Mouse (Mus musculus) CH12.LX (cell line): ENCODE measurements around the gene Hamp2. TPM values are rescaled to one million over a fixed set of nuclear protein-coding genes. Genes with fewer than 3 reads are reported as not detected.
"Not testable (repeated sequence)": the region's sequence is repeated elsewhere in the genome, so short reads cannot be mapped to it uniquely, and the experiment has no call there.

Source experiments
- DNase-seq: peaks from one replicate; pipeline ENCODE4 v3.0.0-alpha.2; 2013; ENCODE audit errors: extremely low read depth
- H3K27ac ChIP-seq: 2 replicates; pipeline ENCODE4 v1.5.1; 2012; ENCODE audit warnings: low read depth, mild to moderate bottlenecking, control low read depth, moderate library complexity; ENCODE audit not compliant: insufficient read depth
- H3K27me3 ChIP-seq: replicated peaks from 2 replicates; pipeline ENCODE3; 2012; ENCODE audit warnings: inconsistent platforms
- H3K36me3 ChIP-seq, 2 experiments: replicated peaks in 1 of 2; 2 replicates each; pipeline versions ENCODE3 to v1.6.1; 2012; ENCODE audit warnings: inconsistent platforms in 1 of 2, low read length in 1 of 2, mild to moderate bottlenecking in 1 of 2, mixed read lengths in 1 of 2, moderate library complexity in 1 of 2; ENCODE audit not compliant: control insufficient read depth in 1 of 2, insufficient read depth in 1 of 2
- H3K4me1 ChIP-seq, 2 experiments: 2 replicates each; pipeline ENCODE4 v1.6.1; 2012; ENCODE audit warnings: inconsistent platforms in 1 of 2, moderate library complexity in 1 of 2; ENCODE audit not compliant: insufficient read depth in 2 of 2, control insufficient read depth in 1 of 2
- H3K4me2 ChIP-seq: 2 replicates; pipeline ENCODE4 v1.6.1; 2012; ENCODE audit warnings: low read depth, mild to moderate bottlenecking, control low read depth; ENCODE audit not compliant: poor library complexity, insufficient read depth, severe bottlenecking
- H3K4me3 ChIP-seq, 3 experiments: fragments of 150-350 bp in 1 of 3; sonication (generic) in 1 of 3; replicated peaks in 1 of 3; 2 replicates each; pipeline versions ENCODE3 to v1.5.1; 2011 to 2012; ENCODE audit warnings: low read depth in 2 of 3, low read length in 2 of 3, mild to moderate bottlenecking in 2 of 3, moderate library complexity in 2 of 3, control low read depth in 1 of 3, improper control_type of control experiment in 1 of 3, inconsistent platforms in 1 of 3, mixed read lengths in 1 of 3; ENCODE audit not compliant: poor library complexity in 1 of 3
- H3K79me2 ChIP-seq: replicated peaks from 2 replicates; pipeline ENCODE4 v1.6.1; 2012; ENCODE audit warnings: mild to moderate bottlenecking, moderate library complexity; ENCODE audit not compliant: control insufficient read depth, poor library complexity, insufficient read depth, severe bottlenecking; ENCODE audit errors: extremely low read depth
- H3K9ac ChIP-seq: 2 replicates; pipeline ENCODE4 v1.6.1; 2012; ENCODE audit warnings: low read depth, mild to moderate bottlenecking, control low read depth, moderate library complexity; ENCODE audit not compliant: insufficient read depth
- H3K9me3 ChIP-seq: replicated peaks from 2 replicates; pipeline ENCODE3; 2012; ENCODE audit warnings: low read length, inconsistent platforms, mixed read lengths
- BHLHE40 ChIP-seq: IDR thresholded peaks from 2 replicates; pipeline ENCODE4 v1.6.1; 2011; ENCODE audit warnings: mild to moderate bottlenecking, low read depth, low read length, improper control_type of control experiment
- IRF4 ChIP-seq: IDR thresholded peaks from 2 replicates; pipeline ENCODE4 v1.6.1; 2014; ENCODE audit warnings: low read depth, mild to moderate bottlenecking, inconsistent platforms, low read length, improper control_type of control experiment
- KAT2A ChIP-seq: IDR thresholded peaks from 2 replicates; pipeline ENCODE4 v1.6.1; 2012; ENCODE audit warnings: low read length, improper control_type of control experiment, inconsistent platforms; ENCODE audit not compliant: insufficient replicate concordance
- MAX ChIP-seq: IDR thresholded peaks from 2 replicates; pipeline ENCODE4 v1.6.1; 2011; ENCODE audit warnings: low read length, improper control_type of control experiment
- POLR2A ChIP-seq: IDR thresholded peaks from 2 replicates; pipeline ENCODE4 v1.6.1; 2011; ENCODE audit warnings: low read depth, mild to moderate bottlenecking, improper control_type of control experiment, low read length
- RAD21 ChIP-seq: IDR thresholded peaks from 2 replicates; pipeline ENCODE4 v1.6.1; 2011; ENCODE audit warnings: low read depth, mild to moderate bottlenecking, low read length, improper control_type of control experiment, moderate library complexity
- TBP ChIP-seq: conservative IDR thresholded peaks from 2 replicates; pipeline ENCODE4 v1.6.1; 2011; ENCODE audit warnings: low read depth, low read length, improper control_type of control experiment
- TCF12 ChIP-seq: IDR thresholded peaks from 2 replicates; pipeline ENCODE4 v1.6.1; 2014; ENCODE audit warnings: low read depth, mild to moderate bottlenecking, inconsistent platforms, low read length, improper control_type of control experiment
- UBTF ChIP-seq: IDR thresholded peaks from 2 replicates; pipeline ENCODE4 v1.6.1; 2012; ENCODE audit warnings: low read depth, mild to moderate bottlenecking, inconsistent platforms, low read length, improper control_type of control experiment, moderate library complexity
- USF2 ChIP-seq: conservative IDR thresholded peaks from 2 replicates; pipeline ENCODE4 v1.6.1; 2011; ENCODE audit warnings: low read depth, low read length, improper control_type of control experiment
- dilution Hi-C: fragments of 300-500 bp; cut with MboI; formaldehyde crosslinking; loops from 2 replicates; pipeline ENCODE4 v1.14.3; 2020; ENCODE audit warnings: low sequenced_read_pairs; ENCODE audit not compliant: extremely low pct_unique_long_range_greater_than_20kb, extremely low pct_ligation_motif_present
- in situ Hi-C: fragments of 300-500 bp; cut with MboI; formaldehyde crosslinking; loops from 3 replicates; pipeline ENCODE4 v1.14.3; 2019; ENCODE audit warnings: low sequenced_read_pairs, low pct_ligation_motif_present, low pct_unique_long_range_greater_than_20kb, mixed read lengths
- polyA plus RNA-seq: library from polyadenylated mRNA; unstranded; fragments of >175 nt; gene quantifications from 2 replicates; pipeline ENCODE4 v1.2.1, GENCODE M21; 2012; ENCODE audit warnings: low read depth; ENCODE audit not compliant: insufficient read length
- total RNA-seq, 2 experiments: library from RNA; depleted of rRNA; stranded (reverse); fragments of 300-350 nt in 1 of 2; fragments of >200 nt in 1 of 2; gene quantifications; 2 replicates each; pipeline ENCODE4 v1.2.3; 2012 to 2014

Gene Hamp2
- total and polyA plus RNA-seq, 3 experiments, result not detected

DNA sequence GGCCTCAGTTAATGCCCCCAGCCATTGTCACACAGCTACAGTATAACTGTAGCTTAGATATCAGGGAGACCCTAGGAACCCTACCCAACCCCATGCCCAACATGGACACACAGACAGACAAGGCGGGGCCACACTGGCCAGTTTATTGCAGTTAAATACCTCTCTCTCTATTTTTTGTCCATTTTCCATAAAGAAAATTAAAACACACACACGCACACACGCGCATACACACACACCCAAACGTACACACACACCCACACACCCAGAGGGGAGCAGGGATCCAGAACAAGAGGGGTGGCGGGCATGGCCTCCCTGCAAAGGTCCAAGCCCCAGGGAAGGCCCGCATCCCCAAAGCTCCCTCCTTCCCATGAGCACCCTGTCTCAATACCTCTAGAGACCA, 21.4 kb upstream of the Hamp2 start:
- peaks cover 33 to 42% of the 10 kb centered on the region in 2 experiments for H3K36me3 ChIP-seq
- no peaks in the 10 kb centered on the region for H3K79me2 ChIP-seq
- dilution Hi-C loops, result no loop called here
- H3K27ac ChIP-seq, result no peak overlapping the region
- no peaks in the 10 kb centered on the region for H3K9me3 ChIP-seq
- no peak overlapping the region for H3K4me3 ChIP-seq
- no peak overlapping the region for H3K4me2 ChIP-seq
- H3K4me1 ChIP-seq, result peaks cover 0 to 11% of the 10 kb centered on the region in 2 experiments; a peak in 1 of 4 replicates
- DNase-seq, result no peak
- TF ChIP-seq TCF12 (no peak), BHLHE40 (no peak), IRF4 (no peak), MAX (no peak), UBTF (no peak), TBP (no peak), RAD21 (no peak), KAT2A (no peak), USF2 (no peak), POLR2A (no peak)
- no peaks in the 10 kb centered on the region for H3K27me3 ChIP-seq
- in situ Hi-C loops, result no loop called here
- no peak overlapping the region for H3K9ac ChIP-seq

DNA sequence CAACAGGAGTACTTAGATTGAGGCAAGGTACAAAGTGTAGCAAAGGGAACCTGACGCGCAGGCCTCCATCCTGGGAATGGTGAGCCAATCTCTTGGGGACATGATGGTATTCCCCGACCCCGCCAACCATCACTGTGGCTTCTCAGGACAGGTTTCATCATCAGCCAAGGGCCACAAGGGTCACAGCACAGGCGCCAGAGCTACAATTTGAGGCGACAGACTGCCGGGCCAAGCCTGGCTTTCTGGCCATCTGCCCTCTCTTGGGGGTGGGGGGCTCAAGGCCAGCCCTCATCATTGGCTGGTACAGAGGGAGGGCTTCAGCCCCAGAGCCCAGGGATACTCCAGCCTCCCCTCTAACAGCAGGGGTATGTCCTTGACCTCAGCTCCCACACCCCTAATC, 21.0 kb upstream of the Hamp2 start:
- dilution Hi-C loops, H3K27ac ChIP-seq, H3K4me1 ChIP-seq, H3K9me3 ChIP-seq, in situ Hi-C loops, H3K79me2 ChIP-seq, H3K4me2 ChIP-seq, H3K4me3 ChIP-seq, H3K9ac ChIP-seq, H3K27me3 ChIP-seq, DNase-seq: not testable (repeated sequence)
- peaks cover 29 to 37% of the 10 kb centered on the region in 2 experiments for H3K36me3 ChIP-seq

GRCm38 (mm10) chr7:30944706-30945105, 20.2 kb upstream of the Hamp2 start:
- H3K27me3 ChIP-seq, in situ Hi-C loops, H3K9me3 ChIP-seq, DNase-seq, dilution Hi-C loops, H3K4me1 ChIP-seq, H3K79me2 ChIP-seq, H3K4me2 ChIP-seq, H3K4me3 ChIP-seq, H3K27ac ChIP-seq, H3K9ac ChIP-seq: not testable (repeated sequence)
- peaks cover 24 to 30% of the 10 kb centered on the region in 2 experiments for H3K36me3 ChIP-seq
